Mouse (Mus musculus) cerebellum, adult 2 months (tissue): ENCODE results near the gene Fam19a5. TPM values are rescaled to one million over a fixed set of nuclear protein-coding genes. Genes with fewer than 3 reads are reported as not detected.

Experiments
- DNase-seq, 2 experiments: peaks; one replicate each; pipeline ENCODE4 v3.0.0; 2021
- H3K27ac ChIP-seq: fragments of 200-500 bp; 2 replicates; pipeline ENCODE4 v1.5.1; 2012; ENCODE audit warnings: low read length, control low read depth, inconsistent platforms; ENCODE audit not compliant: insufficient read depth
- H3K27me3 ChIP-seq: fragments of 200-500 bp; 2 replicates; pipeline ENCODE4 v1.6.1; 2012; ENCODE audit warnings: inconsistent platforms, mild to moderate bottlenecking, low read length, moderate library complexity; ENCODE audit not compliant: control insufficient read depth, insufficient read depth
- H3K4me1 ChIP-seq: fragments of 200-500 bp; 2 replicates; pipeline ENCODE4 v1.6.1; 2011; ENCODE audit warnings: low read length; ENCODE audit not compliant: control insufficient read depth, insufficient read depth
- H3K4me3 ChIP-seq: fragments of 200-500 bp; replicated peaks from 2 replicates; pipeline ENCODE3; 2011; ENCODE audit warnings: mild to moderate bottlenecking, low read depth, low read length, control low read depth; ENCODE audit not compliant: insufficient read depth
- CTCF ChIP-seq: fragments of 200-500 bp; IDR thresholded peaks from 2 replicates; pipeline ENCODE4 v1.5.1; 2011; ENCODE audit warnings: low read depth, mild to moderate bottlenecking, control low read depth, low read length, moderate library complexity, borderline replicate concordance; ENCODE audit not compliant: insufficient read depth
- POLR2A ChIP-seq: fragments of 200-500 bp; IDR thresholded peaks from 2 replicates; pipeline ENCODE4 v1.6.1; 2011; ENCODE audit warnings: low read length, control low read depth, borderline replicate concordance; ENCODE audit not compliant: insufficient read depth
- WGBS: fragments of 180-500 bp; shearing (Covaris S2); methylation state at CpG from one replicate; pipeline ENCODE4 v1.1.7; 2018; 5-methylcytosine and 5-hydroxymethylcytosine counted together
- polyA plus RNA-seq: library from polyadenylated mRNA; depleted of rRNA; stranded (reverse); fragments of >200 nt; gene quantifications from 2 replicates; pipeline ENCODE4 v1.2.3, GENCODE M21; 2012

Gene Fam19a5
- polyA plus RNA-seq, 1 experiment, result 101 TPM

DNA sequence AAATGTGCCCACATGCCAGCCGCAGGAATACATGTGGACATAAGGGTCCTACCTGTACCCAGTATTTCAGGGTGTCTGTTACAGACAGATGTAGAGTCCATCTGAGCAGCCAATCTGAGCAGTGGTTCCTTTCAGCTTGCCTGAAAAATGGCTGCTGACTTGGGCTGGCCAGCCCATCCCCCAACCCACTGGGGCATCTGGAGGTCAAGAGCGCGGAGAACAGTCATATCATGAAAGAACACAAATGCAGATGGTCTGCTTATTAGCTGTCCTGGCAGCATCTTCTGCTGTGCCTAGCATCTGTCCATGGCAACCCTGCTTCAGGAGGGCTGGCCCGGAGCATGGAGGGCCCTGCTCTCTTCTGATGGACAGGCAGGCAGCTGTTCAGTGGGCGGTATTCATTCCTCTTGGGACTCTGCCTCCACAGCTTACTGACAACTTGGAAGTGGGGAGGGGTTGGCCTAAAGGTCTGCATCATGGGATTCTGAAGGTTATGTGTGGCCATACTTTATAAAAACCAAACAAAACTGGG is 179.4 kb downstream of the Fam19a5 start:
- Histone ChIP-seq H3K4me1 (no peaks in the 10 kb centered on the region), H3K4me3 (no peak overlapping the region), H3K27ac (no peak overlapping the region), H3K27me3 (no peaks in the 10 kb centered on the region)
- DNase-seq, result no peak
- TF ChIP-seq CTCF (no peak), POLR2A (no peak)
- 63% methylated on average over 5 of the region's 5 CpGs for WGBS

DNA sequence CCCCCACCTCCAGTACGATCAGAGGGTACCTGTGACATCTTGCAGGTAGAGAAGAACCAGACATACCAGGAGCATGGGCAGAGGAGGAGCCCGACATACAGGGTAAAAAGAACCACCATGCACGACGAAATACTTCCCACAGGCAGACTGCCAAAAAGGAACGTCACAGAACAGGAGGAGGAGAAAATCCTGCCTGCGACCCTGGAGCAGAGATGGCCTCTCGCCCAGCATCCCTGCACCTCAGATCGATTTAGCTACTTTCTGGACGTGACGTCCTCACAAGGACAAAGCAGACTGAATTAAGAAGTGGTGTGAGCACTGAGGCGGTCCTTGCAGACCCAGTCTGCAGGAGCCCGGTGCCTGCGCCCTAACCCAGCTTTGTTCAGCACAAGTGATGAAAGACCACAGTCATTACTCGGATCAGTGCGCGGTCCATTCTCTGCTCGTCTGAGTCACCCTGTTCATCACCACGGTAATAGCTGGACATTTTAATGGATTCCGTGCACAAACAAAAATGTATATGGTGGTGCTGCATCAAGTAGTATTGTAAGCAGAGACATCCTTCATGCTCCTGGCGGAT is 182.6 kb downstream of the Fam19a5 start:
- no peak for DNase-seq
- no peak overlapping the region for H3K4me3 ChIP-seq
- no peak for TF ChIP-seq POLR2A
- no peak for TF ChIP-seq CTCF
- H3K27me3 ChIP-seq, result no peaks in the 10 kb centered on the region
- peaks cover 4% of the 10 kb centered on the region; the same call in 1 of the 2 replicates for H3K4me1 ChIP-seq
- H3K27ac ChIP-seq, result no peak overlapping the region
- WGBS, result 57% methylated on average over 20 of the region's 20 CpGs

DNA sequence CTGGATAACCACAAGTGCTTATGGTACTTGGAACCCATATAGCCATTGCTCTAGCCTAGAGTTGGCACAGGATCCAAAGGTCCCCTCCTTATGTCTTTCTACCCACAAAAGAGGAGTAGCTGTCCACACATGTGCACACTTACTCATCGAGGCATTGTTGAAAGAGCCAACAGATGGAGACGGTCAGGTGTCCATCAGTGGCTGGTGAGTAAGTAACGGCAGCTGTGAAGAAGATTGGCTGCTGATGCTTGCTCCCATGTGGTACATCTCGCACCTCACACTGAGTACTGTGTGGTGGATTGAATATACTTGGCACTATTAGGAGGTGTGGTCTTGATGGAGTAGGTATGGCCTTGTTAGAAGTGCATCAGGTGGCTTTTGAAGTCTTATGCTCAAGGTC is 192.2 kb downstream of the Fam19a5 start:
- WGBS, result 88% methylated on average over 4 of the region's 4 CpGs
- Histone ChIP-seq H3K27me3 (no peaks in the 10 kb centered on the region), H3K4me3 (no peak overlapping the region), H3K27ac (no peak overlapping the region), H3K4me1 (peaks cover 9% of the 10 kb centered on the region)
- no peak for DNase-seq
- TF ChIP-seq POLR2A (no peak), CTCF (no peak)

DNA sequence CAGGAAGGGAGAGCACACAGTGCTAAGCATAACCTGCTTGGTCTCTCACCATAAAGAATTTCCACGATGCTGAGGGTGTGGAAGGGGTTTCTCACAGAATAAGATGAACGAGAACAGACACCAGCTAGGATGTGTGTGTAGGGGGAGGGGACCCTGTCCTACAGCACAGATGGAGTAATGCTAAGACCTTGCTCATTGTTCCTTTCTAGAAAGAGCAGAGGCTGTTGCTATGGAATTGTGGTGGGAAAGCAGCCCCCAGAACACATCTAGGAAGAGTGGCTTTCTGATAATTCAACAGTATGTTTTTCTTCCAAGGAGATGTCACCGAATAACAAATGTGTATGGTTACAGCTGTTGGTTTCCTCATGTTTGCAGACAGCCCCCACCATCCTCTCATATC is 211.4 kb downstream of the Fam19a5 start:
- Histone ChIP-seq H3K4me1 (0 out of 2 replicates have a peak, but pooled peaks cover 5% of the 10 kb centered on the region), H3K27me3 (no peaks in the 10 kb centered on the region), H3K27ac (no peak overlapping the region), H3K4me3 (no peak overlapping the region)
- WGBS, result 70% methylated on average over 3 of the region's 3 CpGs
- no peak for TF ChIP-seq POLR2A
- no peak for TF ChIP-seq CTCF
- no peak for DNase-seq

DNA sequence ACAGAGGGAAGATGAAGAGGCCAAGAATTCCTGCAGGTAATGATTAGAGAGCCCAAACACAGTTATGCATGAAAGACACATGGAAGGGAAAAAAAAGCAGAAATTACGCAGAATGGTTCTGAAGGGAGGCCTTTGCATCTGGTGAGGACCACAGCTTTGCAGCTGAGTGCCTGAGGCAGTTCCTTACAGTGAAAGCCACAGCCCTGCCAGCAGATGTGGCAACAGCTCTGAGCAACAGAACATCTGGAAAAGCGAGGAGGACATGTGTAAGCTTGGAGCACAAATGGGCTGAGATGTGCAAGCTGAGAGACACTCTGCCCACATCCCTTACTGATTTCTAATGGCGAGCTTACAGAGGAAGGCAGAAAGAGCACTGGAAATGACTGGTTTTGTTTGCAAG is 221.8 kb downstream of the Fam19a5 start:
- no peak for TF ChIP-seq CTCF
- TF ChIP-seq POLR2A, result no peak
- WGBS, result 97% methylated on average over 3 of the region's 3 CpGs
- Histone ChIP-seq H3K27ac (no peak overlapping the region), H3K27me3 (no peaks in the 10 kb centered on the region), H3K4me3 (no peak overlapping the region), H3K4me1 (no peaks in the 10 kb centered on the region)
- no peak for DNase-seq

DNA sequence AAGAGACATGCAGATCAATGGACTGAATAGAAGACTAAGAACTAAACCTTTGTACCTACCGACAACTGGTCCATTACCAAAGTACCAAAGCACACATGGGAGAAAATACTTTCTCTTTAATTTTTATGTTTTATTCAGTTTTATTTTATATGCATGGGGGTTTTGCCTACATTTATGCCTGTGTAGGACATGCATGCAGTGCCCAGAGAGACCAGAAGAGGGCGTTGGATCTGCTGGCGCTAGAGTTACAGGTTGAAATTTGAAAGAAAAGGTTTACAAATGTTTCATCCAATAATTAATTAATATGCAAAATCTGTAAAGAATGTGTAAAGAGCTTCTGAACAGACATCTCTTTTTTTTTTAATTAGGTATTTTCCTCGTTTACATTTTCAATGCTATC is 229.9 kb downstream of the Fam19a5 start:
- 72% methylated on average over 4 of the region's 4 CpGs for WGBS
- H3K4me3 ChIP-seq, result no peak overlapping the region
- H3K27ac ChIP-seq, result no peak overlapping the region
- H3K27me3 ChIP-seq, result no peaks in the 10 kb centered on the region
- no peaks in the 10 kb centered on the region for H3K4me1 ChIP-seq
- TF ChIP-seq CTCF (no peak), POLR2A (no peak)
- no peak for DNase-seq

DNA sequence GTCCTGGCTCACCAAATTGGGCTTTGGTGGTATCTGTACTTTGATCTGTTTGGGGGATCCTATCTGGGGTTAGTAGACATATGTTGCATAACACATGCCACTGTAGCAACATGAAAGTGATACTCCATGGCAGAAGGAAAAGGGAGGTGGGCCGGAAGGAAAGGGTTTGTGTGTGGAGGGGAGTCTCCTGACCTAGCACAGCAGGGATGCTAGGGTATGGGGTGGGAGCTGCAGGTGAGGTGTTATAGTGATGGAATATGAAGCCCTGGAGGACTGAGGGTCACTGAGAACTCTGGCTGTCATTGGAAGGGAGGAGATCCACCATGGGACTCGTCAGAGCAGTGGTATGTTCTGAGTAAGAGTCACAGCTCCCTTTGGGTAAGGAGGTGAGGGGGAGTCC is 239.2 kb downstream of the Fam19a5 start:
- Histone ChIP-seq H3K4me3 (no peak overlapping the region), H3K4me1 (no peaks in the 10 kb centered on the region), H3K27ac (no peak overlapping the region), H3K27me3 (no peaks in the 10 kb centered on the region)
- WGBS, result 84% methylated on average over 2 of the region's 2 CpGs
- TF ChIP-seq CTCF (no peak), POLR2A (no peak)
- DNase-seq, result no peak

DNA sequence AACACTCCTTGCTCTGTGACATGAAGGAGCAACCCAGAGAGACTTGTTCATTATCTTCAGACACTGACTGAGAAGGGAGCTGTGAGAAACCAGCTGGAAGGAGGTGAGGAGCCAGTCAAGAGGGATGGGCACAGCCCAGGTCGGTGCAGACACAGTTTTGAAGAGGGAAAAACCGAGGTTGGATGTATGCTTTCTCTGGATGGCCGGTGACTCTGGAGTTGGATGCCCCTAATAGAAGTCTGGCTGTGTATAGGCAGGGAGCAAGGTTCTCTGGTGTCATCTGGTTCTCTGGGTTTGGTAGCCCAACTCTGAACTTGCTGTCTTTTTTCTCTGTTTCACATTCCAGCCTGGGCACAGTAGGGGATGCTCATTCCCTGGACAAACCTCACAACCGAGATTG is 245.6 kb downstream of the Fam19a5 start:
- TF ChIP-seq CTCF, result no peak
- TF ChIP-seq POLR2A, result no peak
- no peak for DNase-seq
- H3K27me3 ChIP-seq, result no peaks in the 10 kb centered on the region
- 67% methylated on average over 4 of the region's 4 CpGs for WGBS
- H3K27ac ChIP-seq, result no peak overlapping the region
- no peaks in the 10 kb centered on the region for H3K4me1 ChIP-seq
- no peak overlapping the region for H3K4me3 ChIP-seq

DNA sequence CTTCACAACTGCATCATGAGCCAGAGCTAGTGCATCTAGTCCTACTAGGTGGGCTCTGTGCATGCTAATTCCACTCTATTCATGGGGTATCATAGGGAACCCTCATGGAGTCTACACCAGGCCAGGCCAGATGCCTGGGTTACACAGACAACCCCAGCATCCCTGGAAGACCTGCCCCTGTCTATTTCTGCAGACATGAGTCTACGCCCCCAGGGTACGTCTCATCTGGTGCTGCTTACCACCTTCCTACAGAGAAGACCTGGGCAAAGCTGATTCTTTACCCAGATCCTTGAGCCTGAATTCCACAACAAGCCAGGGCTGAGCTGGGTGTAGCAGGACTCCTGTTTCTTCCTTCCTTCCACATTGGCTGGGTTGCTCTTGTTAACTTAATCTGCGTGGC is 249.6 kb downstream of the Fam19a5 start:
- Histone ChIP-seq H3K27ac (no peak overlapping the region), H3K27me3 (no peaks in the 10 kb centered on the region), H3K4me3 (no peak overlapping the region), H3K4me1 (no peaks in the 10 kb centered on the region)
- no peak for TF ChIP-seq POLR2A
- TF ChIP-seq CTCF, result no peak
- DNase-seq, result no peak
- WGBS, result over 99% methylated on average over 3 of the region's 3 CpGs
